Mouse (Mus musculus): ENCODE measurements around the gene Pcdh9. TPM values are rescaled to one million over a fixed set of nuclear protein-coding genes. Genes with fewer than 3 reads are reported as not detected.

Gene Pcdh9
- polyA plus RNA-seq, 1 experiment from 2014 or later, result 19.3 TPM

GRCm38 (mm10) chr14:93415496-93415895, 475.0 kb downstream of the Pcdh9 start:
- Histone ChIP-seq H3K36me3 (no peaks in the 10 kb centered on the region), H3K4me1 (no peaks in the 10 kb centered on the region), H3K27ac (no peak overlapping the region), H3K9ac (no peak overlapping the region), H3K27me3 (no peaks in the 10 kb centered on the region), H3K9me3 (replicated peaks) (no peaks in the 10 kb centered on the region), H3K4me3 (replicated peaks) (no peak overlapping the region), H3K4me2 (no peak overlapping the region)
- ATAC-seq (replicated peaks; ENCODE audit: low FRiP score), result no peak
- 83% methylated on average over 2 of the region's 2 CpGs for WGBS

GRCm38 (mm10) chr14:93409314-93409713, 481.2 kb downstream of the Pcdh9 start:
- Histone ChIP-seq H3K4me3 (replicated peaks) (no peak overlapping the region), H3K9ac (no peak overlapping the region), H3K9me3 (replicated peaks) (no peaks in the 10 kb centered on the region), H3K36me3 (no peaks in the 10 kb centered on the region), H3K27me3 (no peaks in the 10 kb centered on the region), H3K4me2 (no peak overlapping the region), H3K4me1 (no peaks in the 10 kb centered on the region), H3K27ac (no peak overlapping the region)
- WGBS, result 16% methylated on average over 1 of the region's 1 CpGs
- no peak for ATAC-seq (replicated peaks; ENCODE audit: low FRiP score)

GRCm38 (mm10) chr14:93407747-93408146, 482.7 kb downstream of the Pcdh9 start:
- H3K9me3 ChIP-seq (replicated peaks), result no peaks in the 10 kb centered on the region
- H3K36me3 ChIP-seq, result no peaks in the 10 kb centered on the region
- H3K4me1 ChIP-seq, result no peaks in the 10 kb centered on the region
- 84% methylated on average over 5 of the region's 5 CpGs for WGBS
- H3K27me3 ChIP-seq, result no peaks in the 10 kb centered on the region
- H3K4me2 ChIP-seq, result no peak overlapping the region
- H3K27ac ChIP-seq, result no peak overlapping the region
- H3K9ac ChIP-seq, result no peak overlapping the region
- no peak for ATAC-seq (replicated peaks; ENCODE audit: low FRiP score)
- H3K4me3 ChIP-seq (replicated peaks), result no peak overlapping the region

- H3K9ac ChIP-seq, result no peak overlapping the region
- H3K4me2 ChIP-seq, result no peak overlapping the region
- H3K27me3 ChIP-seq, result no peaks in the 10 kb centered on the region
- WGBS, result 80% methylated on average over 2 of the region's 2 CpGs
- H3K4me3 ChIP-seq (replicated peaks), result no peak overlapping the region
- ATAC-seq (replicated peaks; ENCODE audit: low FRiP score), result no peak
- no peak overlapping the region for H3K27ac ChIP-seq
- H3K9me3 ChIP-seq (replicated peaks), result no peaks in the 10 kb centered on the region
- H3K4me1 ChIP-seq, result no peaks in the 10 kb centered on the region
- H3K36me3 ChIP-seq, result no peaks in the 10 kb centered on the region
Observed at GRCm38 (mm10) chr14:93385090-93385489, 505.4 kb downstream of the Pcdh9 start.

- 43% methylated on average over 4 of the region's 4 CpGs for WGBS
- H3K27me3 ChIP-seq, result no peaks in the 10 kb centered on the region
Observed at GRCm38 (mm10) chr14:93381163-93381562, 509.3 kb downstream of the Pcdh9 start.

GRCm38 (mm10) chr14:93380757-93381156, 509.7 kb downstream of the Pcdh9 start:
- no peak for ATAC-seq (replicated peaks; ENCODE audit: low FRiP score)
- WGBS, result 54% methylated on average over 1 of the region's 1 CpGs
- no peaks in the 10 kb centered on the region for H3K9me3 ChIP-seq (replicated peaks)

More at GRCm38 (mm10) chr14:93381163-93381562, 509.3 kb downstream of the Pcdh9 start:
- no peak for ATAC-seq (replicated peaks; ENCODE audit: low FRiP score)
- no peaks in the 10 kb centered on the region for H3K36me3 ChIP-seq
- H3K4me2 ChIP-seq, result no peak overlapping the region
- H3K9me3 ChIP-seq (replicated peaks), result no peaks in the 10 kb centered on the region
- H3K4me3 ChIP-seq (replicated peaks), result no peak overlapping the region
- no peak overlapping the region for H3K9ac ChIP-seq
- no peak overlapping the region for H3K27ac ChIP-seq
- H3K4me1 ChIP-seq, result no peaks in the 10 kb centered on the region

GRCm38 (mm10) chr14:93376159-93376558, 514.3 kb downstream of the Pcdh9 start:
- no peak overlapping the region for H3K4me3 ChIP-seq (replicated peaks)
- no peaks in the 10 kb centered on the region for H3K9me3 ChIP-seq (replicated peaks)
- no peaks in the 10 kb centered on the region for H3K27me3 ChIP-seq
- no peak overlapping the region for H3K4me2 ChIP-seq
- no peaks in the 10 kb centered on the region for H3K4me1 ChIP-seq
- ATAC-seq (replicated peaks; ENCODE audit: low FRiP score), result no peak
- no peak overlapping the region for H3K9ac ChIP-seq
- H3K36me3 ChIP-seq, result no peaks in the 10 kb centered on the region
- WGBS, result 80% methylated on average over 4 of the region's 4 CpGs
- H3K27ac ChIP-seq, result no peak overlapping the region

More at GRCm38 (mm10) chr14:93380757-93381156, 509.7 kb downstream of the Pcdh9 start:
- no peaks in the 10 kb centered on the region for H3K36me3 ChIP-seq
- no peak overlapping the region for H3K4me2 ChIP-seq
- no peaks in the 10 kb centered on the region for H3K4me1 ChIP-seq
- H3K9ac ChIP-seq, result no peak overlapping the region
- no peak overlapping the region for H3K4me3 ChIP-seq (replicated peaks)
- H3K27ac ChIP-seq, result no peak overlapping the region
- no peaks in the 10 kb centered on the region for H3K27me3 ChIP-seq

GRCm38 (mm10) chr14:93374181-93374580, 516.3 kb downstream of the Pcdh9 start:
- Histone ChIP-seq H3K27ac (no peak overlapping the region), H3K4me2 (no peak overlapping the region), H3K36me3 (no peaks in the 10 kb centered on the region), H3K9me3 (replicated peaks) (no peaks in the 10 kb centered on the region), H3K27me3 (no peaks in the 10 kb centered on the region), H3K9ac (no peak overlapping the region), H3K4me3 (replicated peaks) (no peak overlapping the region), H3K4me1 (no peaks in the 10 kb centered on the region)
- WGBS, result 80% methylated on average over 4 of the region's 4 CpGs
- no peak for ATAC-seq (replicated peaks; ENCODE audit: low FRiP score)

GRCm38 (mm10) chr14:93354150-93354549, 536.3 kb downstream of the Pcdh9 start:
- no peak overlapping the region for H3K27ac ChIP-seq
- H3K27me3 ChIP-seq, result no peaks in the 10 kb centered on the region
- WGBS, result 85% methylated on average over 3 of the region's 3 CpGs
- no peaks in the 10 kb centered on the region for H3K36me3 ChIP-seq
- no peaks in the 10 kb centered on the region for H3K9me3 ChIP-seq (replicated peaks)
- H3K9ac ChIP-seq, result no peak overlapping the region
- ATAC-seq (replicated peaks; ENCODE audit: low FRiP score), result no peak
- H3K4me2 ChIP-seq, result no peak overlapping the region
- H3K4me3 ChIP-seq (replicated peaks), result no peak overlapping the region
- H3K4me1 ChIP-seq, result no peaks in the 10 kb centered on the region

- H3K9me3 ChIP-seq (replicated peaks), result no peaks in the 10 kb centered on the region
- H3K36me3 ChIP-seq, result no peaks in the 10 kb centered on the region
- H3K4me3 ChIP-seq (replicated peaks), result no peak overlapping the region
- no peak for ATAC-seq (replicated peaks; ENCODE audit: low FRiP score)
- H3K27me3 ChIP-seq, result no peaks in the 10 kb centered on the region
- no peaks in the 10 kb centered on the region for H3K4me1 ChIP-seq
- 66% methylated on average over 6 of the region's 6 CpGs for WGBS
- H3K4me2 ChIP-seq, result no peak overlapping the region
- no peak overlapping the region for H3K27ac ChIP-seq
- H3K9ac ChIP-seq, result no peak overlapping the region
Observed at GRCm38 (mm10) chr14:93350906-93351305, 539.6 kb downstream of the Pcdh9 start.

GRCm38 (mm10) chr14:93349166-93349565, 541.3 kb downstream of the Pcdh9 start:
- no peak overlapping the region for H3K4me3 ChIP-seq (replicated peaks)
- 58% methylated on average over 7 of the region's 7 CpGs for WGBS
- H3K27me3 ChIP-seq, result no peaks in the 10 kb centered on the region
- ATAC-seq (replicated peaks; ENCODE audit: low FRiP score), result no peak; the same call in 1 of the 2 replicates
- no peak overlapping the region for H3K27ac ChIP-seq
- no peak overlapping the region for H3K4me2 ChIP-seq
- no peak overlapping the region for H3K9ac ChIP-seq
- H3K9me3 ChIP-seq (replicated peaks), result no peaks in the 10 kb centered on the region
- no peaks in the 10 kb centered on the region for H3K36me3 ChIP-seq
- no peaks in the 10 kb centered on the region for H3K4me1 ChIP-seq

GRCm38 (mm10) chr14:93347031-93347430, 543.4 kb downstream of the Pcdh9 start:
- no peak overlapping the region for H3K4me3 ChIP-seq (replicated peaks)
- no peaks in the 10 kb centered on the region for H3K27me3 ChIP-seq

GRCm38 (mm10) chr14:93342781-93343180, 547.7 kb downstream of the Pcdh9 start:
- WGBS, result 66% methylated on average over 3 of the region's 3 CpGs
- H3K36me3 ChIP-seq, result no peaks in the 10 kb centered on the region
- no peak for ATAC-seq (replicated peaks; ENCODE audit: low FRiP score)

More at GRCm38 (mm10) chr14:93347031-93347430, 543.4 kb downstream of the Pcdh9 start:
- WGBS, result 26% methylated on average over 2 of the region's 2 CpGs
- H3K36me3 ChIP-seq, result no peaks in the 10 kb centered on the region
- no peaks in the 10 kb centered on the region for H3K9me3 ChIP-seq (replicated peaks)
- H3K27ac ChIP-seq, result no peak overlapping the region
- no peak overlapping the region for H3K4me2 ChIP-seq
- H3K4me1 ChIP-seq, result no peaks in the 10 kb centered on the region
- no peak overlapping the region for H3K9ac ChIP-seq
- ATAC-seq (replicated peaks; ENCODE audit: low FRiP score), result no peak

More at GRCm38 (mm10) chr14:93342781-93343180, 547.7 kb downstream of the Pcdh9 start:
- H3K4me3 ChIP-seq (replicated peaks), result no peak overlapping the region
- H3K4me2 ChIP-seq, result no peak overlapping the region
- H3K27me3 ChIP-seq, result no peaks in the 10 kb centered on the region
- no peaks in the 10 kb centered on the region for H3K9me3 ChIP-seq (replicated peaks)
- no peak overlapping the region for H3K27ac ChIP-seq
- H3K9ac ChIP-seq, result no peak overlapping the region
- H3K4me1 ChIP-seq, result no peaks in the 10 kb centered on the region

All from kidney, embryonic 15.5 days (tissue).